Mouse (Mus musculus): ENCODE measurements at regions not wholly inside any gene's neighbourhood (a gene's known extent, or its start where the extent isn't known, plus 50 kb on each side); places are given as distances from the start of the nearest gene placed in this dataset.

DNA sequence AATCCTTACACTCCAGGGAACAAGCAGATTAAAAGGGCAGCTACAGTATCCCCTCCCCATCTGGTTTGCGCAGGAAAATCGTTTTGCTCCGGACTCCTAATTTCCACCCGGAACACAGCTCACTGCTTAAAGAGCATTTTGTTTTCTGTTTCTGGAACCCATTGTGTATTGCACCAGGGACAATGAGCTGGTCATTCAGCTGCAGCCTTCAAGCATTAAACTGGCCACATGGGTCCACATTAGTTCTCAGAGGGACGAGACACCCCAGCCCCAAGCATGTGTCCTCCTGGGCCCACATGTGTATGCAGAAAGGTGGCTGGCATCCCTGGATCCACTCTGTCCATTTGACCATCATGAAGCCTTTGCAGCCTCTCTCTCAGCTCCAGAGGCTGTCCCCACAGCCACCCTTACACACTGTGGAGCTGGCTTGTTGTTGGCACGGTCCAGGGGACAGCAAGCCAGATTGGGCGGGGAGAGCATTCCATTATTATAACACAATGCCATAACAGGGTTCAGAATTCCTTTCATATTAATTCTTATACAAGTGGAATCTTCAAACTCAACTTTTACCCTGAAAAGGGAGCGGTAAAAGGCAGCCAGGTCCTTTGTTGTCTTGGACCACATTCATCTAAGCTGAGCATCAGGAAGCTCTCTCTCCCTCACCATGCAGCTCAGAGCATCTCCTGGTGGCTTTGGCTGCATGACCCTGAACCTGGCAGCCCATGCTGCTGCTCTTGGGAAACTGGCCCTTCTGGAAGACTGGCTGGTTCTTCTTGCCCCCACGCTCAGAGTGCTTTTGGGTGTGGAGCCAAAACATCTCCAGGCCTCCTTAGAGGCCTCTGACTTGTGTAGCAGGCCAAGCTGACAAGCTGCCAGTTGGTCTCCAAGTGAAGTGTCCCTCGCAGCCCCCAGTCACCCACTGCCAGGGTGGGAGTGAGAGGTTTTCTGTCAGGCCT lies 373.4 kb downstream of the Foxo1 start:
- TF ChIP-seq CTCF (IDR thresholded peaks at IDR 0.05; ENCODE audit: borderline replicate concordance, insufficient read depth, low read depth, low read length) (no peak), POLR2A (IDR thresholded peaks at IDR 0.05; ENCODE audit: borderline replicate concordance, insufficient read depth, low read length) (no peak)

All from cerebellum, adult 2 months (tissue).